Mouse (Mus musculus) forebrain, embryonic 15.5 days (tissue): ENCODE data around the gene Ptgr2. TPM values are rescaled to one million over a fixed set of nuclear protein-coding genes. Genes with fewer than 3 reads are reported as not detected.

Experiments
- polyA plus RNA-seq: library from polyadenylated mRNA; unstranded; fragments of >200 nt; fragmentation: Nextera tagmentation; extraction: Ambion mirVana; gene quantifications from 2 replicates; pipeline ENCODE4 v1.2.1, GENCODE M21; 2015

The Ptgr2 gene
- polyA plus RNA-seq, 1 experiment from 2014 or later = 13.4 TPM

Other genes with a start within 250 kb of the Ptgr2 start
- gene Acot4, start 246.9 kb upstream of the Ptgr2 start, polyA plus RNA-seq = 0.27 and 0.41 TPM in 2 replicates
- not detected in 2 replicates for gene Gm49366, start 246.3 kb upstream of the Ptgr2 start, polyA plus RNA-seq
- gene Acot3, start 233.1 kb upstream of the Ptgr2 start, polyA plus RNA-seq = 0.62 and 0.80 TPM in 2 replicates
- gene Acot5, start 215.9 kb upstream of the Ptgr2 start, polyA plus RNA-seq = 0.32 TPM in 1 of 2 replicates, not detected in the other
- gene Acot6, start 184.6 kb upstream of the Ptgr2 start, polyA plus RNA-seq = 1.2 TPM in 2 replicates
- 9.6 and 10.1 TPM in 2 replicates for gene Dnal1, start 170.9 kb upstream of the Ptgr2 start, polyA plus RNA-seq
- gene Pnma1, start 136.7 kb upstream of the Ptgr2 start, polyA plus RNA-seq = 6.0 and 6.5 TPM in 2 replicates
- gene Elmsan1, start 66.4 kb upstream of the Ptgr2 start, polyA plus RNA-seq = 4.3 and 5.0 TPM in 2 replicates
- gene Zfp410, start 31.6 kb downstream of the Ptgr2 start, polyA plus RNA-seq = 92.8 and 96.0 TPM in 2 replicates
- 41.6 and 50.3 TPM in 2 replicates for gene Coq6, start 76.4 kb downstream of the Ptgr2 start, polyA plus RNA-seq
- 14.8 and 16.1 TPM in 2 replicates for gene Fam161b, start 76.6 kb downstream of the Ptgr2 start, polyA plus RNA-seq
- gene Entpd5, start 123.8 kb downstream of the Ptgr2 start, polyA plus RNA-seq = 10.5 and 11.7 TPM in 2 replicates
- gene Bbof1, start 123.8 kb downstream of the Ptgr2 start, polyA plus RNA-seq = 3.2 and 3.8 TPM in 2 replicates
- 27.0 and 28.3 TPM in 2 replicates for gene Rnf113a2, start 132.0 kb downstream of the Ptgr2 start, polyA plus RNA-seq
- 29.9 and 34.6 TPM in 2 replicates for gene Aldh6a1, start 165.8 kb downstream of the Ptgr2 start, polyA plus RNA-seq
- gene Lin52, start 166.2 kb downstream of the Ptgr2 start, polyA plus RNA-seq = 39.1 and 39.3 TPM in 2 replicates